Mouse (Mus musculus) NIH3T3 (cell line): ENCODE data around the gene Skint9.
"Not testable (repeated sequence)": the region's sequence is repeated elsewhere in the genome, so short reads cannot be mapped to it uniquely, and the experiment has no call there.

Experiments
- DNase-seq: peaks from one replicate; pipeline ENCODE4 v3.0.0-alpha.2; 2012; ENCODE audit warnings: low read depth

Gene Skint9

GRCm38 (mm10) chr4:112433885-112434284 is at the start of gene Skint9:
Skint9 (minus strand) TSS chr4:112433985.
- DNase-seq: no peak

GRCm38 (mm10) chr4:112432685-112433084 is 1.1 kb downstream of the Skint9 start:
- DNase-seq: no peak

GRCm38 (mm10) chr4:112432223-112432622 is 1.6 kb downstream of the Skint9 start:
- no peak for DNase-seq

GRCm38 (mm10) chr4:112349111-112349510 is 84.7 kb downstream of the Skint9 start:
- DNase-seq: not testable (repeated sequence)
